Mouse (Mus musculus): ENCODE results near the gene Zbtb20.
A peak's percentile ranks its signal among the peaks of the same experiment; 100 is the strongest.

Zbtb20 gene

GRCm38 (mm10) chr16:43573181-43573833 lies 697.6 kb downstream of the Zbtb20 start:
- no peak for DNase-seq (ENCODE audit: low spot score)

- DNase-seq (ENCODE audit: low spot score): peak; percentile 74
Measured at GRCm38 (mm10) chr16:43574006-43574764, 698.5 kb downstream of the Zbtb20 start.

GRCm38 (mm10) chr16:43575066-43575465 lies 699.4 kb downstream of the Zbtb20 start:
- DNase-seq (ENCODE audit: low spot score): no peak

- no peak for DNase-seq (ENCODE audit: low spot score)
Measured at GRCm38 (mm10) chr16:43575507-43575906, 699.8 kb downstream of the Zbtb20 start.

GRCm38 (mm10) chr16:43577399-43577798 lies 701.7 kb downstream of the Zbtb20 start:
- no peak for DNase-seq (ENCODE audit: low spot score)

- no peak for DNase-seq (ENCODE audit: low spot score)
Measured at GRCm38 (mm10) chr16:43578351-43578750, 702.7 kb downstream of the Zbtb20 start.

GRCm38 (mm10) chr16:43579111-43579510 lies 703.4 kb downstream of the Zbtb20 start:
- no peak for DNase-seq (ENCODE audit: low spot score)

- DNase-seq (ENCODE audit: low spot score): no peak
Measured at GRCm38 (mm10) chr16:43580321-43580822, 704.7 kb downstream of the Zbtb20 start.

- no peak for DNase-seq (ENCODE audit: low spot score)
Measured at GRCm38 (mm10) chr16:43581551-43581950, 705.9 kb downstream of the Zbtb20 start.

- no peak for DNase-seq (ENCODE audit: low spot score)
Measured at GRCm38 (mm10) chr16:43586859-43587429, 711.3 kb downstream of the Zbtb20 start.

GRCm38 (mm10) chr16:43590704-43591493 lies 715.2 kb downstream of the Zbtb20 start:
- DNase-seq (ENCODE audit: low spot score): no peak

- DNase-seq (ENCODE audit: low spot score): no peak
Measured at GRCm38 (mm10) chr16:43592062-43592461, 716.4 kb downstream of the Zbtb20 start.

- DNase-seq (ENCODE audit: low spot score): no peak
Measured at GRCm38 (mm10) chr16:43592801-43593200, 717.1 kb downstream of the Zbtb20 start.

- no peak for DNase-seq (ENCODE audit: low spot score)
Measured at GRCm38 (mm10) chr16:43597375-43598060, 721.8 kb downstream of the Zbtb20 start.

- DNase-seq (ENCODE audit: low spot score): no peak
Measured at GRCm38 (mm10) chr16:43599707-43600106, 724.0 kb downstream of the Zbtb20 start.

- DNase-seq (ENCODE audit: low spot score): no peak
Measured at GRCm38 (mm10) chr16:43602573-43602972, 726.9 kb downstream of the Zbtb20 start.

- no peak for DNase-seq (ENCODE audit: low spot score)
Measured at GRCm38 (mm10) chr16:43603591-43604141, 728.0 kb downstream of the Zbtb20 start.

GRCm38 (mm10) chr16:43604399-43605013 lies 728.8 kb downstream of the Zbtb20 start:
- DNase-seq (ENCODE audit: low spot score): no peak

- no peak for DNase-seq (ENCODE audit: low spot score)
Measured at GRCm38 (mm10) chr16:43607086-43607485, 731.4 kb downstream of the Zbtb20 start.

- DNase-seq (ENCODE audit: low spot score): no peak
Measured at GRCm38 (mm10) chr16:43608066-43608465, 732.4 kb downstream of the Zbtb20 start.

GRCm38 (mm10) chr16:43610375-43610774 lies 734.7 kb downstream of the Zbtb20 start:
- DNase-seq (ENCODE audit: low spot score): no peak

Data from ovary, postnatal 10 days (tissue).